Mouse (Mus musculus) cortical plate, adult 2 months (tissue): ENCODE measurements at regions not wholly inside any gene's neighbourhood (a gene's known extent, or its start where the extent isn't known, plus 50 kb on each side); places are given as distances from the start of the nearest gene placed in this dataset.

Experiments
- CTCF ChIP-seq: fragments of 200-500 bp; IDR thresholded peaks from 2 replicates; pipeline ENCODE4 v1.5.1; 2011; ENCODE audit warnings: mild to moderate bottlenecking, control low read depth, low read length; ENCODE audit not compliant: insufficient read depth; ENCODE audit errors: extremely low read depth
- POLR2A ChIP-seq: fragments of 200-500 bp; IDR thresholded peaks from 2 replicates; pipeline ENCODE4 v1.6.1; 2011; ENCODE audit warnings: mild to moderate bottlenecking, low read length, control low read depth; ENCODE audit not compliant: insufficient read depth; ENCODE audit errors: extremely low read depth

DNA sequence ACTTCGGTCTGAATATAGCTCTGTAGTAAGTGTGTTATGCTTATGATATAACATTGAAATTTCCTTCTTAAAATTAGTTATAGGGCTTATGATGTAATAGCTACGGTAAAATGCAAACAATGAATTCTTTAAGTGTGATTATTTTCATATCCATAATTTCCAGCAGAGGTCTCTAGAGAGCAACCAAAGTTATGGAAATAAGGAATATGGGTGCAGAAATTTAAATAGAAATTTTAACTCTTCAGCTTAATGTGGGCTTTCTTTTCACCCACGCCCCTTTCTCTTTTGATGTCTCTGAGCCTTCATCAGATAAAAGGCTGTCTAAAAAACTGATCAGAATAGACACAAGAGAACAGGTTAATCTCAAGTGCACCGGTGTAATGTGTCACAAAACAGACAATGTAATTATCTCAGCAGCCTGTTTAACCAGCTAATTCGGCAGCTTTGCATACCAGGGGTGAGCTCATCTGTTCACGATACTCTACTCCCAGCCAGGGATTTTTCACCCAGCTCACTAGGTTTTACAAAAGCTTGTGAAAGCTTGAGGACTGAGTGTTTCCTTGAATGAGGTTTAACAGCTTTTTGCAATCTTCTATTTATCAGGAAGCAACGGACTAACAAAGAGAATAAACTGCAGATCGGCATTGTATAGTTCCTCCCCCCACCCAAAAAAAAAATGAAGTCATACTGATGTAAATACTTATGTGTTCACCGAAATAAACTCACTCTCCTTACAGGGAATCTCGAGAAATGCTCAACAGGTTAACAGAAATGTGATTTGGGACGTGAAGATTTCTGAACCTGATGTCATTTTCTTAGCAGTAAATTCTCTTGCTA lies 223.8 kb upstream of the Erbb4 start:
- TF ChIP-seq CTCF: no peak
- no peak for TF ChIP-seq POLR2A
